Mouse (Mus musculus) G1E (cell line): ENCODE data around the gene St6galnac6. TPM values are rescaled to one million over a fixed set of nuclear protein-coding genes. Genes with fewer than 3 reads are reported as not detected.

Source experiments
- ATAC-seq: 2 replicates; pipeline ENCODE4 v1.8.0; 2016; ENCODE audit warnings: mild to moderate bottlenecking; ENCODE audit not compliant: insufficient number of reproducible peaks, poor library complexity, low FRiP score, severe bottlenecking; ENCODE audit errors: extremely low read depth
- DNase-seq: peaks from one replicate; pipeline ENCODE4 v3.0.0; 2012; ENCODE audit warnings: low spot score
- H3K27me3 ChIP-seq: 2 replicates; pipeline ENCODE4 v1.6.1; 2012; ENCODE audit warnings: mild to moderate bottlenecking, low read length, inconsistent platforms; ENCODE audit not compliant: insufficient read depth
- H3K36me3 ChIP-seq: replicated peaks from 2 replicates; pipeline ENCODE3; 2012; ENCODE audit warnings: mild to moderate bottlenecking, inconsistent platforms
- H3K4me1 ChIP-seq: 2 replicates; pipeline ENCODE4 v1.6.1; 2012; ENCODE audit warnings: low read depth, low read length, inconsistent platforms, mixed read lengths; ENCODE audit not compliant: insufficient read depth
- H3K4me3 ChIP-seq: 2 replicates; pipeline ENCODE4 v1.5.1; 2012; ENCODE audit warnings: low read depth, mild to moderate bottlenecking, inconsistent platforms, low read length, moderate library complexity, mixed read lengths
- H3K9me3 ChIP-seq: replicated peaks from 2 replicates; pipeline ENCODE4 v1.6.1; 2012; ENCODE audit warnings: inconsistent platforms
- CTCF ChIP-seq: IDR thresholded peaks from 2 replicates; pipeline ENCODE4 v1.5.1; 2012; ENCODE audit warnings: low read depth, low read length, inconsistent platforms, mixed read lengths
- GATA1 ChIP-seq: IDR thresholded peaks from 2 replicates; pipeline ENCODE4 v1.6.1; 2012; ENCODE audit warnings: borderline replicate concordance, low read length, inconsistent platforms, mixed read lengths
- GATA2 ChIP-seq: IDR thresholded peaks from 2 replicates; pipeline ENCODE4 v1.6.1; 2012; ENCODE audit warnings: low read depth, low read length, inconsistent platforms, borderline replicate concordance
- POLR2AphosphoS5 ChIP-seq: IDR thresholded peaks from 2 replicates; pipeline ENCODE4 v1.6.1; 2012; ENCODE audit warnings: low read depth, low read length, inconsistent platforms; ENCODE audit not compliant: insufficient replicate concordance
- TAL1 ChIP-seq: conservative IDR thresholded peaks from 2 replicates; pipeline ENCODE4 v1.6.1; 2012; ENCODE audit warnings: low read depth, low read length, inconsistent platforms, mixed read lengths
- polyA plus RNA-seq: library from polyadenylated mRNA; stranded (reverse); fragments of >175 nt; gene quantifications from 2 replicates; pipeline ENCODE4 v1.2.3, GENCODE M21; 2012
- total RNA-seq, 2 experiments: library from RNA; stranded (forward) in 1 of 2; stranded (reverse) in 1 of 2; fragments of 200-1000 nt in 1 of 2; fragments of >200 nt in 1 of 2; fragmentation: Nextera tagmentation in 1 of 2; gene quantifications; 2 replicates each; pipeline ENCODE4 v1.2.3; 2014 to 2017

The St6galnac6 gene
- total and polyA plus RNA-seq, 3 experiments, result 19.8 to 39.2 (median 20.2) TPM

DNA sequence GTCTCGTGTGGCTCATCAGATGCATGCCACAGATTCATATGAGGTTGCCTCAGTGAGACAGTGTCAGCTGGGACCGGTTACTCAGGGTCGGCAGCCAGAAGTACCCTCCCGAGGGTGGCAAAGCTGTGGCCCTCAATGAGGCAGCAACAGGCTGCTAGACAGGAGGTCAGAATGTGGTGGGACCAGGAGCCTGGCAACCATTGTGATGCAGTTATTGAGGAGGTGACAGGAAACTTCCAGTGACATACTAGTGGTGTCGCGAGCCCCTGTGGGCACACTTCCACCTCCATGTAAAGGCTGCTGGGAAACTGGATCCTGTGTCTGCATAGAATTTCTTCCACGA lies 22.0 kb downstream of the St6galnac6 start, which contains the start of gene Ak1:
TSS of gene Ak1 (plus strand) at position 242 of the 343 bp plus-strand sequence.
- Histone ChIP-seq H3K4me1 (peaks cover 32% of the 10 kb centered on the region), H3K27me3 (peaks cover 17% of the 10 kb centered on the region), H3K36me3 (peaks cover 63% of the 10 kb centered on the region), H3K4me3 (no peak within 1 kb of the TSS), H3K9me3 (peaks cover 3% of the 10 kb centered on the region)
- no peak for TF ChIP-seq TAL1
- no peak for TF ChIP-seq GATA2
- no peak for TF ChIP-seq POLR2AphosphoS5
- no peak for TF ChIP-seq CTCF
- no peak for TF ChIP-seq GATA1
- DNase-seq (no peak), ATAC-seq (no peak)

DNA sequence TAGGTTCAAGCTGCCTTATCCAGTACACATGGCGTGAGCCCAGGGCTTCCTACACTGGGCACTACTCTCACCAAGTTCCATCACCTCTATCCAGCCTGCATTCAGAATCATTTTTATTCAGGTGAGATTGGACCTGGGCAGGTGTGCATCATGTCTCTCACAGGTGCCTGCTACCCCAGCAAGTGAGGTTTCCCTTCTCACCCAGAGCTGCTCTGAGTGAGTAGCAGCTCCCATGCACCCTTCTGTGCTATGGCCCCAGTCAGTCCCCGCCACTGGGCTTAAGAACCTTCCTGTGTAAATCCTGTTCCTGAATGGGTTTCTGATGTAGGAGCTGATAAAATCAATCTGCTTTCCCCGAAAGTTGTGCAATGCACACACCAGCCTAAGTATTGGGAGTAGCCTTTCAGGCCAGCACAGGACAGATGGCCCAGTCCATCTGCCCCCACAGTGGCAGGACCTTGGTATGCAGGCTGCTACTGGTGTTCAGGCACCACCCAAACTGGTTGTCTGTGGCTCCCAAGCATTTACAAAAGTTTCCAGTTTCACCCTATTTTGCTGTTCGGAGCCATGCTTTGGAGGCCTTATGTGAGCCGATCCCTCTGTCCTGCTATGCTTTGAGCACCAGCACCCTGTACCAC lies 24.7 kb downstream of the St6galnac6 start:
- peaks cover 36% of the 10 kb centered on the region for H3K36me3 ChIP-seq
- H3K9me3 ChIP-seq, result no peaks in the 10 kb centered on the region
- ATAC-seq, result no peak
- H3K27me3 ChIP-seq, result peaks cover 23% of the 10 kb centered on the region
- no peak overlapping the region for H3K4me3 ChIP-seq
- DNase-seq, result no peak
- TF ChIP-seq POLR2AphosphoS5, result no peak
- no peak for TF ChIP-seq TAL1
- TF ChIP-seq CTCF, result no peak
- TF ChIP-seq GATA1, result no peak
- no peak for TF ChIP-seq GATA2
- peaks cover 50% of the 10 kb centered on the region for H3K4me1 ChIP-seq

- no peak overlapping the region for H3K4me3 ChIP-seq
- TF ChIP-seq POLR2AphosphoS5 (no peak), GATA1 (no peak)
- DNase-seq (no peak), ATAC-seq (no peak)
- no peaks in the 10 kb centered on the region for H3K9me3 ChIP-seq
- H3K4me1 ChIP-seq, result peaks cover 58% of the 10 kb centered on the region
- H3K27me3 ChIP-seq, result peaks cover 23% of the 10 kb centered on the region
- peaks cover 25% of the 10 kb centered on the region for H3K36me3 ChIP-seq
Observed at GRCm38 (mm10) chr2:32625212-32625872, 25.8 kb downstream of the St6galnac6 start.

- Histone ChIP-seq H3K9me3 (no peaks in the 10 kb centered on the region), H3K4me1 (peaks cover 51% of the 10 kb centered on the region), H3K4me3 (no peak overlapping the region), H3K27me3 (peaks cover 30% of the 10 kb centered on the region), H3K36me3 (peaks cover 17% of the 10 kb centered on the region)
- no peak for TF ChIP-seq CTCF
- ATAC-seq, result no peak
- DNase-seq, result no peak
Observed at GRCm38 (mm10) chr2:32625873-32626694, 26.6 kb downstream of the St6galnac6 start.

GRCm38 (mm10) chr2:32627266-32628043 lies 27.9 kb downstream of the St6galnac6 start:
- Histone ChIP-seq H3K4me1 (peaks cover 55% of the 10 kb centered on the region), H3K4me3 (no peak overlapping the region), H3K27me3 (peaks cover 32% of the 10 kb centered on the region), H3K36me3 (peaks cover 4% of the 10 kb centered on the region), H3K9me3 (no peaks in the 10 kb centered on the region)
- no peak for DNase-seq
- TF ChIP-seq CTCF (no peak), GATA2 (no peak), POLR2AphosphoS5 (no peak), GATA1 (no peak), TAL1 (no peak)
- no peak for ATAC-seq

GRCm38 (mm10) chr2:32628044-32628550 lies 28.6 kb downstream of the St6galnac6 start:
- H3K36me3 ChIP-seq, result peaks cover 1% of the 10 kb centered on the region
- ATAC-seq (no peak), DNase-seq (no peak)
- peaks cover 55% of the 10 kb centered on the region for H3K4me1 ChIP-seq
- H3K4me3 ChIP-seq, result no peak overlapping the region
- H3K9me3 ChIP-seq, result no peaks in the 10 kb centered on the region
- H3K27me3 ChIP-seq, result peaks cover 32% of the 10 kb centered on the region
- TF ChIP-seq POLR2AphosphoS5 (no peak), TAL1 (no peak), GATA2 (no peak), CTCF (no peak), GATA1 (no peak)
